Mouse (Mus musculus) bone marrow, adult 2 months (tissue): ENCODE results near the gene Bmi1. TPM values are rescaled to one million over a fixed set of nuclear protein-coding genes. Genes with fewer than 3 reads are reported as not detected.
A peak's percentile ranks its signal among the peaks of the same experiment; 100 is the strongest.

ENCODE experiments used
- H3K27ac ChIP-seq: fragments of 200-500 bp; 2 replicates; pipeline ENCODE4 v1.5.1; 2012; ENCODE audit warnings: low read depth, mild to moderate bottlenecking, control low read depth, inconsistent platforms, low read length; ENCODE audit not compliant: control insufficient read depth, poor library complexity, insufficient read depth
- H3K4me1 ChIP-seq: fragments of 200-500 bp; 2 replicates; pipeline ENCODE4 v1.6.1; 2011; ENCODE audit warnings: low read length; ENCODE audit not compliant: control insufficient read depth, insufficient read depth
- H3K4me3 ChIP-seq: fragments of 200-500 bp; replicated peaks from 2 replicates; pipeline ENCODE3; 2011; ENCODE audit warnings: mild to moderate bottlenecking, low read depth, low read length, control low read depth; ENCODE audit not compliant: control insufficient read depth
- CTCF ChIP-seq: fragments of 200-500 bp; IDR thresholded peaks from 2 replicates; pipeline ENCODE4 v1.5.1; 2011; ENCODE audit warnings: low read length, control low read depth; ENCODE audit not compliant: control insufficient read depth, insufficient read depth
- POLR2A ChIP-seq: fragments of 200-500 bp; IDR thresholded peaks from 2 replicates; pipeline ENCODE4 v1.6.1; 2011; ENCODE audit warnings: low read depth, mild to moderate bottlenecking, control low read depth, low read length, borderline replicate concordance; ENCODE audit not compliant: control insufficient read depth
- WGBS: fragments of 180-500 bp; shearing (Covaris S2); methylation state at CpG from one replicate; pipeline ENCODE4 v1.1.7; 2018; 5-methylcytosine and 5-hydroxymethylcytosine counted together
- polyA plus RNA-seq: library from polyadenylated mRNA; stranded (reverse); fragments of >200 nt; gene quantifications from 2 replicates; pipeline ENCODE4 v1.2.4, GENCODE M21; 2011; ENCODE audit warnings: low replicate concordance; ENCODE audit not compliant: missing spikeins, insufficient read depth, insufficient read length

Bmi1 gene
- polyA plus RNA-seq, 1 experiment: 9.8 TPM

- TF ChIP-seq CTCF (no peak), POLR2A (no peak)
- no peak overlapping the region for H3K4me3 ChIP-seq
- no peak overlapping the region for H3K27ac ChIP-seq
- peaks cover 2% of the 10 kb centered on the region for H3K4me1 ChIP-seq
- WGBS: under 1% methylated on average over 58 of the region's 58 CpGs
Observed at GRCm38 (mm10) chr2:18690055-18690691, 13.4 kb downstream of the Bmi1 start.

DNA sequence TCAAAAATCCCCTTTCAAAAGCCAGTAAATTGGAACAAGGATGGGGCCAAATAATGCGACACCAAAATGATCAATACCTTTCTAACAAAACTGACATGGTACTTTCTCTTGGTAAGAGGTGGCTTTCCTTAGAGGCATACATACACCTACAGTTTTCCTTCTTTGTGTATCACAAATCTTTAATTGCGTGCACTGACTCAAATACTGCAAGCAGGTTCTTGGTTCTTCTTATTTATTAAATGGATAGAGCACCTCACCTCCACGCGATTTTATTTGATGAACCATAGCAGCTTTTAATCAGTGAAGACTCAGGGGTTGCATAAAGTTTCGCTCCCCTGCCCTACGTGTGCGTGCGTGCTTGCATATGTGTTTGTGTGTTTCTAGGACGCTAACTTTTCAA lies 13.9 kb downstream of the Bmi1 start:
- peaks cover 2% of the 10 kb centered on the region for H3K4me1 ChIP-seq
- H3K27ac ChIP-seq: no peak overlapping the region
- TF ChIP-seq POLR2A (no peak), CTCF (no peak)
- H3K4me3 ChIP-seq: no peak overlapping the region
- 6% methylated on average over 9 of the region's 9 CpGs for WGBS

DNA sequence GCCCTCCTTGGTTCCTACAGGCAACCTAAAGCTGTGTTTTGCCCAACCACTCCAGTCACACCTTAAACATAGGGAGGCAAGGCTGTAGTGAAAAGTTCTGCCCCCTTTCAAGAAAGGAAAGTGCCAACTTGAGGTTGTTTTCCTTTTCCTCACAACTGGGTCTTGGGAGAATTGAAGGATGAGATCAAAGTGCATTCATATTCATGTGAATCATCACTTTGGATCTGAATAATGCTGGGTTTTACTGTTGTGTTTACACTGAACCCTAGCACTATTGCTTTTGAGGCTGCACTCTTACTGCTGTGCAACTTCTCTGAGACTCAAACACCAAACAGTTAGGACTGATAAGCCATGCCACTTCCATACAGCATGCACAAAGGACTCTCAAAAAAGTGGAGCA lies 15.2 kb downstream of the Bmi1 start:
- peaks cover 2% of the 10 kb centered on the region for H3K4me1 ChIP-seq
- H3K4me3 ChIP-seq: no peak overlapping the region
- no peak overlapping the region for H3K27ac ChIP-seq
- TF ChIP-seq CTCF (no peak), POLR2A (no peak)

- peaks cover 2% of the 10 kb centered on the region for H3K4me1 ChIP-seq
- H3K4me3 ChIP-seq: no peak overlapping the region
- H3K27ac ChIP-seq: no peak overlapping the region
- 11% methylated on average over 1 of the region's 1 CpGs for WGBS
- TF ChIP-seq POLR2A (no peak), CTCF (no peak)
Observed at GRCm38 (mm10) chr2:18692548-18692947, 15.7 kb downstream of the Bmi1 start.

- no peak for TF ChIP-seq POLR2A
- TF ChIP-seq CTCF: no peak
- Histone ChIP-seq H3K27ac (no peak overlapping the region), H3K4me1 (peaks cover 2% of the 10 kb centered on the region), H3K4me3 (no peak overlapping the region)
- WGBS: 1% methylated on average over 5 of the region's 5 CpGs
Observed at GRCm38 (mm10) chr2:18693491-18693870, 16.7 kb downstream of the Bmi1 start.

- Histone ChIP-seq H3K4me1 (peaks cover 2% of the 10 kb centered on the region; the same call in 1 of the 2 replicates), H3K27ac (peak within 1 kb of the TSS; percentile 78), H3K4me3 (peak within 1 kb of the TSS; percentile 50)
- under 1% methylated on average over 57 of the region's 61 CpGs for WGBS
- TF ChIP-seq POLR2A (no peak; the same call in 1 of the 2 replicates), CTCF (no peak)
Observed at GRCm38 (mm10) chr2:18693871-18694610, 17.2 kb downstream of the Bmi1 start, which contains the start of gene Spag6. Spag6 (plus strand) TSS chr2:18694032.

- peaks cover 2% of the 10 kb centered on the region; the same call in 1 of the 2 replicates for H3K4me1 ChIP-seq
- H3K4me3 ChIP-seq: peak overlapping the region; percentile 50
- 2% methylated on average over 20 of the region's 20 CpGs for WGBS
- H3K27ac ChIP-seq: no peak overlapping the region
- no peak for TF ChIP-seq CTCF
- TF ChIP-seq POLR2A: no peak
Observed at GRCm38 (mm10) chr2:18694611-18694950, 17.8 kb downstream of the Bmi1 start.

DNA sequence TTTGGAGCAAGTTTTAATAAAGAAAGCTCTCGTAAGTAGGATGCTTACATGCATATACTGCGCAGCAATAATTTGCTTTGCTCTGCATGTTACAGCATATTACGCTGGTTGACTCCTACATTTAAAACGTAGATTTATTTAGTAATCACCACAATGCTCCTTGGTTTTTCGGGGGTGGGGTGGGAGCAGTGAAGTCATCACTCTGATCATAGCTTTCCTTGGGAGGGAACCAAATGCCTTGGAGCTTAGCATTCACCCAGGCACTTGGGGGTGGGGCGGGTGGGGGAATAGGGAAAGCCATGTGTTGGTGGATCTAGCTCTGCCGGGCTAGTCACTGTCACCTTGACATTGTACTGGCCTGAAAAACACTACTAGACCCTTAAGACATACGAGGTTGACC lies 18.3 kb downstream of the Bmi1 start:
- Histone ChIP-seq H3K4me1 (peaks cover 2% of the 10 kb centered on the region; the same call in 1 of the 2 replicates), H3K4me3 (no peak overlapping the region), H3K27ac (no peak overlapping the region)
- TF ChIP-seq CTCF: no peak
- no peak for TF ChIP-seq POLR2A
- 8% methylated on average over 8 of the region's 8 CpGs for WGBS

DNA sequence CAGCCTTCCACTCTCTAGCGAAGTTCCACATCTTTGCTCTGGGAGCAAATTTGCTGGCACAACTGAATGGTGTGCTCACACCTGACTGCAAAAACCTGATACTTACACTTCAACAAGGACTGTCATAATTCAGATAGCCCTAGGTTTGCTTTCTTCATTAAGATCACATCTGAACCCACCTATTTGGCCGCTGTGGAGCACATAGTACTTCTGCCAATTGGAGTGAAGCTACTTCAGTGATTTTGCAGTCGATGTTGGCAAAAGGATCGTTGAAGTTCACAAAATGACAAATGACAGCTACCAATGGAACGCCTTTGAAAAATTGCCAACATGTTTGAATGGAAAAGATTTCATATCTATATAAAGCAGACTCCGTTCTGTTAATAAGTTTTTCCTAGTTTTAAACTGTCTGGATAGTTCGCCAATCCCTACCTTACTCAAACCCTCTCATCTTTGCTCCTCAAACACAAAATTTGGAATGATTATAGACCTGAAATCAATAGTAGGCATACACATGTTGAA lies 18.9 kb downstream of the Bmi1 start:
- 13% methylated on average over 7 of the region's 7 CpGs for WGBS
- peaks cover 2% of the 10 kb centered on the region; the same call in 1 of the 2 replicates for H3K4me1 ChIP-seq
- H3K27ac ChIP-seq: no peak overlapping the region
- H3K4me3 ChIP-seq: no peak overlapping the region
- TF ChIP-seq POLR2A (no peak), CTCF (no peak)
